Mouse (Mus musculus): Measurements from ENCODE around the gene Serpina3n.
A peak's percentile ranks its signal among the peaks of the same experiment; 100 is the strongest.
"Not testable (repeated sequence)": the region's sequence is repeated elsewhere in the genome, so short reads cannot be mapped to it uniquely, and the experiment has no call there.

Serpina3n gene

GRCm38 (mm10) chr12:104406454-104406885 is at the start of gene Serpina3n:
Serpina3n (plus strand) TSS chr12:104406729.
- no peak for DNase-seq (ENCODE audit: low read depth)

DNA sequence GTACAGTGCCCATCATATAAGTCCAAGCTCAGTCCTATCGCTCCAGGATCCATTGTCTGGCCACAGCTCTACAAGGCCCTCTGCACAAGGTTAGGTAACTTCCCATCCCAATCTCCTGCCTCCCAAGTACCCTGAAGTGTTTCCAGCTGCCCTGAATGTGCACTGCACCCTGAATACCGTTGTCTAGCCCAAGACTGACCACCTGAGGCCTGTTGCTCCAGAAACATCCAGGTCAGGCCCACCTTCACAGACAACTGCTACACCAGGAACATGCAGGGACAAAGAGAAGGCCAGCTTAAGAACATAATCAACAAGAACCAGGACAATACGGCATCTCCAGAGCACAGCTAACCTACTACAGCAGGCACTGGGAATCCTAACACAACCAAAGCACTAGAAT is 36.5 kb upstream of the Serpina3n start:
- no peak for DNase-seq (ENCODE audit: low read depth)

DNA sequence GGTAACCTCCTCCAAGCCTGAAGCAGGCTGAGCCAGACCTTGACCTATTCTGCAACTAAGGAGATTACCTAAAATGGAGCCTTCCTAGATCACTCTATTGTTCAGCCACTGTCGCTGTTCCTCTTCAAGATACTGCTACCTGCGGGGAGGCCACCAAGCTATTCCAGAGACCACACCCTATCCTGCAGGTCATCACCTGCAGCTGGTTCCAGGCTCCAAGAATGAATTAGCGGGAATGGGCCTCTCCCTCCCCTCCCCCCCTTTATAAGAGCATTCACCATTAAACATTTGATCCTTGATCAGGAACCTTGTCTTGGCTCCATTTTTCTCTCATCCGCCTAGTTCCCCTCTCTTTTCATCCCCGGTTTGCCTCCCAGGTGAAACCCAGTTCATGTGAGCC is 29.4 kb upstream of the Serpina3n start:
- not testable (repeated sequence) for DNase-seq (ENCODE audit: low read depth)

DNA sequence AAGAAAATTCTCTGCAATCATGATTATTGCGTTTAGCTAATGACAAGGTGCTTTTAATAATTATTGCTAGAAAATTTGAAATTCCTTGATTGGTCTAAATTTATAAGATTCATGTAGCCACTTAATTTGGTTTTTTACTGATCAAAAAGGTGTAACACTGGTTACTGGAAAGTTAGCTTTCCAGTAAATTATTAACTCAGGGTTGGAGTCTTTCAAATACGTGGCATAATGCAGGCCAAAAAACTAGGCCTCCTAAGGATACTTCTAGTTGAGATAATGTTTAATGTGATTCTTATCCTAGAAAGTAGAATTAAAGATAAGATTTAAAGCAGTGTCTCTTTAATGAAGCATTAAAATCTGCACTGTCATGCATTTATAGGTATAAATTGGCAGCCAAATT is 28.2 kb upstream of the Serpina3n start:
- not testable (repeated sequence) for DNase-seq (ENCODE audit: low read depth)

GRCm38 (mm10) chr12:104378815-104379214 is 27.7 kb upstream of the Serpina3n start:
- DNase-seq (ENCODE audit: low read depth) = not testable (repeated sequence)

GRCm38 (mm10) chr12:104379856-104380255 is 26.7 kb upstream of the Serpina3n start:
- no peak for DNase-seq (ENCODE audit: low read depth)

DNA sequence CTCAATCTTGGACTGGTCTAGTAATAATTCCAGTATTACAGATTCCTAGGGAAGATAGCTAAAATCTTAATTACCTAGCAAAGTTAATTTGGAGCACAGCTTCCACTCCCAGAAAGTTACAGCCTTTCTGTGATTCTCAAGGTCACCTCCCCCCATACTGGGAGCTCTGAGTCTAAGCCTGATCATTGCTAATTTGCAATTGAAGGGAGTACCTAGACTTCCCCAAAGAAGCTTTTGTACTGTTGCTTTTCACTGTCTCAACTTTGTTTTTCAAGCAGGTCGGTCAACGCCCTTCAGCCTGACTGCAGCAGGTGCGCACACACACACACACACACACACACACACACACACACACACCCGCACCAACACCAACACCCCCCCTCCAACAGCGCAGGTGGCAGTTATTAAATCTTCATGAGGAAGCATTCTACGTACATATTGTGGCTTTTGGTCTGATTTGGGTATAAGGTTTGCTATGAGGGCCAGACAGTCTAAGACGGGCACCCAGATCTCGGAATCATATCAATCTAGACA is 25.4 kb upstream of the Serpina3n start:
- not testable (repeated sequence) for DNase-seq (ENCODE audit: low read depth)

GRCm38 (mm10) chr12:104385987-104386386 is 20.5 kb upstream of the Serpina3n start:
- not testable (repeated sequence) for DNase-seq (ENCODE audit: low read depth)

GRCm38 (mm10) chr12:104386878-104387277 is 19.7 kb upstream of the Serpina3n start:
- DNase-seq (ENCODE audit: low read depth) = not testable (repeated sequence)

DNA sequence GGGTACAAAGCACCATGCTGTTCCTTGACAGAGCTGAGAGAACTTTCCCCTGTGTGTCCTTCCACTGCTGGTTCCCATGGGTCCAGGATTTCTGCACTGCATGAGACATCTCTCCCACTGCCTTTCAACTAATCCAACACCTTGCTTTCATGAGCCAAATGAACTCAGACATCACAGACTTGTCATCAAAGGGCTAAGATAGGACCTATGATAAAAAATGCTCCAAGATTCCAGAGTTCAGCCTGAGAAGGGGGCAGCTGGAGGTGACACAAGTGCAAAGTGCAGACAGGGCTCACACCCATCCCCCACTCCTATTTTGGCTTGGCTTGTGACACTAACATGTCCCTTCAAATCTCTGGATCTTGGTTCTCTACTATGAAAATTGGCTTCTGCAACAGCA is 18.1 kb upstream of the Serpina3n start:
- DNase-seq (ENCODE audit: low read depth) = no peak

DNA sequence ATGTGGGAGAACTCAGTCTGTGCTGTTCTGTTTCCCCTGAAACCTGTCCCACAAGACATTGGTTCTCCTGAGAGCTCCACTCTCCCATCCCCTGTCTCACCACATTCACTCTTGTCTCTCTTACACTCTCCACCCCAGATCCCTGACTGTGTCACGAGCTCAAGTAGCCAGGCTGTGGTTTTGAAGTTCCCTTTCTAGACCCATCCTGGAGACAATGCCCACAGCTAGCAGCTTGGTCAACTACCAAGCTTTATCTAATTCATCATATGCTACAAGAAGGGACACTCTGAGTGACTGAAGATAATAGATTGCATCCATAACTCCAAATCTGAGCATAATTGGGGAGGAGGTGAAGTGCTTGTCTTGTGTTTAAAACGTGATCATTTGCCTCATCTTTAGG is 15.5 kb upstream of the Serpina3n start:
- DNase-seq (ENCODE audit: low read depth) = not testable (repeated sequence)

- no peak for DNase-seq (ENCODE audit: low read depth)
Observed at GRCm38 (mm10) chr12:104403968-104404367, 2.6 kb upstream of the Serpina3n start.

DNA sequence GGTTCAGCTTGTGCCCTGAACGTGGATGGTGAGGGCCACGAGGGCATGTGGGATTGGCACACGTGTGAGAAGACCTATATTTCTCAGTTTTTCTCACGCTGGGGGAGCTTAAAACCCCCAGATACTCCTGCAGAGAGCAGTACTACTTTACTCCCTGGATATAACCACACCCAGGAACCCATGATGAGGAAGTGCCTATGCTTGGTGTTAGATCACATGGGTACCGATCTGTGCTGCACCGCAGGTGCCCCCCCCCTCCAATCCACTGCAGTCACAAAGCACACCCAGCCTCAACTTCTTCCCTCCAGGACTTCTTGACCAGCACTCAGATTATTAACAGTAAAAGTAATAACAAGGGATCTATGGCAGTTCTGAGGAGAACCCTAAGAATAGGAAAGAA is 6.0 kb downstream of the Serpina3n start:
- DNase-seq (ENCODE audit: low read depth) = no peak

- no peak for DNase-seq (ENCODE audit: low read depth)
Observed at GRCm38 (mm10) chr12:104414576-104414975, 8.0 kb downstream of the Serpina3n start.

- peak; percentile 78 for DNase-seq (ENCODE audit: low read depth)
Observed at GRCm38 (mm10) chr12:104415625-104416315, 9.2 kb downstream of the Serpina3n start.

DNA sequence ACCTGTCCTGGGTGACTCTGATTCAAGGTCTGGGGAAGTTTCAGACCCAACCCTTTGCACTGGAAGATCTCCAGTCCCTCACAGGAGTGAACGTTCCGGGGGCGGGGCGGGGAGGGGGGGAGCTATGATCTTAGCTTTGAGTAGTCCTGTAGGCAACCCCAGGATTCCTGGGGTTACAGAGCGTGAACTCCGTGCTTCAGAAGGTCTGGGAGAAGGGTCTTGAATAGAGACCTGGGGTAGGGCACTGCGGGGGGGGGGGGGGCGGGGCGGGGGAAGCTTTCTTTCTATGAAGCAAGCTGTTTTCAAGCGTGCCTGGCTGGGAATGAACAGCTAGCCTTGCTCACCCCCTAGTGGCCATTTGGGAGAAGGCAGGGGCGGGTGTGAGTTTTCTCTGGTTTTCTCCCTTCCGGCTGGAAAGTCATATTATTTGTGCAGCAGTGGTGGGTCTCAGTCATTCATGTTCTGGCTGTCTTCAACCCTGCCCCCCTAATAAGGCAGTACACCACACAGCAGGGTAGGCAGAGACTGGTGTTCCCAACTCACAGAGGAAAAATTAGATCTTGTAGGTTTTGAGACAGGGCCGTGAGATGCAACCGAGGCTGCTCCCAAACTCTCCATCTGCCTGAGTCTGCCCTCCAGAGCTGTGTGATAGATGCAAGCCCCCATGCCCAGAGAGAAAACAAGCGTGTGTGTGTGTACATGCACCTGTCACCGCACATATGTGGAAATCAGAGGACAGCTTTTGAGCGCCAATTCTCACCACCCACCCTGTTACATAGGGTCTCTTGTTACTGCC is 12.0 kb downstream of the Serpina3n start:
- DNase-seq (ENCODE audit: low read depth) = peak; percentile 61

DNA sequence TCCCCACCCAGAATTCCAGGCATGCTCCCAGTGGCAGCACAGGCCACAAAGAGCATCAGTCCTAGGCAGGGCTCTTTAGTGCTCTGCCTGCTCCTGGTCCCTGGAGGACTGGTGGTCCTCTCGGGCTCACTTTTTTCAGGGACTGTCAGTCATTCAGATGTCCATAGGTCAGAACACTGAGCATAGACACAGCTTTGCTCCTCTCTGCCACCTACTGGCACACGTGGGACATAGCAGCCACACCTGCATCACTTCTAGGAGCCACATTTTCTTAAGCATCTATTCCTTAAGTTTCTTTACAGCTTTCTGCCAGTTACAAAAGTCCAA is 12.6 kb downstream of the Serpina3n start:
- peak; percentile 21 for DNase-seq (ENCODE audit: low read depth)

DNA sequence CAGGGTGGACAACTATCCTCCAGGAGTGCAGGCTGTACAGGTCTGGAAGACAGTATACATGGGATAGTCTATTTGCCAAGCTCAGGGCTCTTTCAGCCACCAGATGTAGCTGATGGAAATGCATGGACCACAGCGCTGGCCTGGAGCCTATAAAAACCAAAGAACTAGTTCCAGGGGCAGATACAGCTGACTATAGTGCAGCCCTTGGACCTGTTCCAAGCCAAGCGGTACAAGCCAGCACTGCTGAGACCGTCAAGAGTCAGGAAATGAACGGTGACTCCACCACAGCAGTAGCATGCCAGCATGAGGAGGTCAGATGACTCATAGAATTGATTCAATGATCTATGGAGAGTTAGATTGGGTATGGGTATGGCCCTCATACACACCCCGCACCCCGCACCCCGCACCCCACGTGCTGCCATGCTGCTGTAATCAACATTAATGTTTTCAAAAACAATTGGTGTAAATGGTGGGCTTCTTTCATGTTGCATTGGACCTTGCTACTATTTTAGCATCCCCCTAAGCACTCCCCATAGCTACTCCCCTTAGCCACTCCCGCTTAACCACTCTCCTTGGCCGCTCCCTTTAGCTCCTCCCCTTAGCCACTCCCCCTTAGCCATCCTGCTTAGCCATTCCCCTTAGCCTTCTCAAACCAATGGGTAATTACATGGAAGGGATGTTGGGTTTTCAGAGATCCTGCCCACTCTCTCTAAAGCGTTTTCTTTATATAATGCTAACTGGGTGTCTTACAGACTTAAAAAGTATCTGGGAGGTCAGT is 16.3 kb downstream of the Serpina3n start:
- DNase-seq (ENCODE audit: low read depth) = peak; percentile 53

DNA sequence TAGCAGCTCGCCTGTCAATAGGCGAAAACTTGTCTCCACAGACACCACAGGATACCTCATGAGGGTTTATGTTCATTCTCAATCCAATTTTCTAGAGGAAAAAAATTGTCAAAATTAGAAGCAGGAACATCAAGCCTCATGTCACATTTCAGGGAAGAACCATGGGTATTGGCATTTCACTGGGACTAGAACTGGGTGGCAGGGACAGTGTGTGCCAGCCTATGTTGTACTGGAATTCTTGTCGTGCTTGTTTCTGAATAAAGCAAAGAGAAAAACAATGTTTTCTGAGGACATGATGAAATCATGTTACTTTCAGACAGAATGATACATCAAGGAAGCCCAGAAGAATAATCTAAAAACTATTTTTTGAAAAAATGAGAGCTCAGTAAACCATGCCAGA is 19.1 kb downstream of the Serpina3n start:
- no peak for DNase-seq (ENCODE audit: low read depth)

DNA sequence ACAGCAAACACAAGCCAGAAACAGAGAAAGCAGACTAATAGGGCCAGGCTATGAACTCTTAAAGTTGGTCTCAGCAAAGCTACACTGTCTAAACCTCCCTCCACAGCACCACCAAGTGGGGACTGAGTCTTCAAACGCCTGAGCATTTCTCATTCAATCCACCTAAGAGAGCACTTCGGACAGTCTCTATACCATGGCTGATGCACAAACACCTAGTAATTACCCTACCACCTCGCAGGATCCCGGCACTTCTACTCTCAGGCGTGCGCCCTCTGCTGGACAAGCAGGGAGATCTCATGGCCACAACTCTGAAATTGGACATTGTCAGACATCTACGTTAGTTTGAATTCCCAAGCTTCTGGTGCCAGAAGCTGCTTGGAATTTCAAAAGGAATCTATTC is 20.4 kb downstream of the Serpina3n start:
- peak; percentile 59 for DNase-seq (ENCODE audit: low read depth)

GRCm38 (mm10) chr12:104431359-104431758 is 24.8 kb downstream of the Serpina3n start:
- DNase-seq (ENCODE audit: low read depth) = no peak

GRCm38 (mm10) chr12:104433214-104433613 is 26.7 kb downstream of the Serpina3n start:
- no peak for DNase-seq (ENCODE audit: low read depth)
